Mouse (Mus musculus) MEL (cell line): ENCODE results near the gene Chst14. TPM values are rescaled to one million over a fixed set of nuclear protein-coding genes. Genes with fewer than 3 reads are reported as not detected.
A peak's percentile ranks its signal among the peaks of the same experiment; 100 is the strongest.

Source experiments
- DNase-seq: peaks from one replicate; pipeline ENCODE4 v3.0.0; 2011; ENCODE audit warnings: low read depth, low spot score
- H3K27ac ChIP-seq: 2 replicates; pipeline ENCODE4 v1.5.1; 2012; ENCODE audit warnings: low read depth, mild to moderate bottlenecking, control low read depth, low read length, moderate library complexity; ENCODE audit not compliant: control insufficient read depth
- H3K27me3 ChIP-seq, 2 experiments: fragments of 150-350 bp in 1 of 2; sonication (generic) in 1 of 2; 2 replicates each; pipeline ENCODE4 v1.6.1; 2012; ENCODE audit warnings: low read length in 2 of 2, mild to moderate bottlenecking in 2 of 2, improper control_type of control experiment in 1 of 2, moderate library complexity in 1 of 2; ENCODE audit not compliant: insufficient read depth in 2 of 2, control insufficient read depth in 1 of 2
- H3K36me3 ChIP-seq, 2 experiments: 2 replicates each; pipeline ENCODE4 v1.6.1; 2012 to 2014; ENCODE audit warnings: low read length in 2 of 2, improper control_type of control experiment in 1 of 2, inconsistent platforms in 1 of 2, mild to moderate bottlenecking in 1 of 2; ENCODE audit not compliant: insufficient read depth in 2 of 2, control insufficient read depth in 1 of 2
- H3K4me1 ChIP-seq, 2 experiments: fragments of 150-350 bp in 1 of 2; sonication (generic) in 1 of 2; 2 replicates each; pipeline ENCODE4 v1.6.1; 2012; ENCODE audit warnings: low read length in 2 of 2, improper control_type of control experiment in 1 of 2, mild to moderate bottlenecking in 1 of 2; ENCODE audit not compliant: insufficient read depth in 2 of 2, control insufficient read depth in 1 of 2
- H3K4me3 ChIP-seq, 2 experiments: fragments of 150-350 bp in 1 of 2; sonication (generic) in 1 of 2; 2 replicates each; pipeline ENCODE4 v1.5.1; 2012; ENCODE audit warnings: low read depth in 2 of 2, low read length in 2 of 2, mild to moderate bottlenecking in 2 of 2, moderate library complexity in 2 of 2, control low read depth in 1 of 2, improper control_type of control experiment in 1 of 2; ENCODE audit not compliant: control insufficient read depth in 1 of 2, insufficient read depth in 1 of 2
- H3K79me2 ChIP-seq: 2 replicates; pipeline ENCODE4 v1.6.1; 2012; ENCODE audit warnings: mild to moderate bottlenecking, low read length, moderate library complexity; ENCODE audit not compliant: control insufficient read depth, poor library complexity, insufficient read depth
- H3K9ac ChIP-seq: 2 replicates; pipeline ENCODE4 v1.6.1; 2012; ENCODE audit warnings: low read depth, mild to moderate bottlenecking, control low read depth, low read length, moderate library complexity; ENCODE audit not compliant: control insufficient read depth, poor library complexity, severe bottlenecking
- H3K9me3 ChIP-seq: fragments of 150-350 bp; sonication (generic); replicated peaks from 2 replicates; pipeline ENCODE4 v1.6.1; 2012; ENCODE audit warnings: mild to moderate bottlenecking, low read length, improper control_type of control experiment, moderate library complexity; ENCODE audit not compliant: insufficient read depth
- CTCF ChIP-seq, 3 experiments: IDR thresholded peaks in 2 of 3; conservative IDR thresholded peaks in 1 of 3; 2 replicates each; pipeline ENCODE4 v1.5.1; 2011 to 2012; ENCODE audit warnings: low read length in 3 of 3, low read depth in 2 of 3, mild to moderate bottlenecking in 2 of 3, improper control_type of control experiment in 1 of 3, inconsistent platforms in 1 of 3, mixed read lengths in 1 of 3, moderate library complexity in 1 of 3; ENCODE audit not compliant: control insufficient read depth in 1 of 3, insufficient read depth in 1 of 3, poor library complexity in 1 of 3, severe bottlenecking in 1 of 3
- ETS1 ChIP-seq: IDR thresholded peaks from 2 replicates; pipeline ENCODE4 v1.6.1; 2012; ENCODE audit warnings: low read depth, mild to moderate bottlenecking, inconsistent platforms, low read length, improper control_type of control experiment, moderate library complexity
- GABPA ChIP-seq: IDR thresholded peaks from 2 replicates; pipeline ENCODE4 v1.6.1; 2012; ENCODE audit warnings: low read depth, mild to moderate bottlenecking, inconsistent platforms, low read length, improper control_type of control experiment, moderate library complexity
- MAFK ChIP-seq: IDR thresholded peaks from 2 replicates; pipeline ENCODE4 v1.6.1; 2011; ENCODE audit warnings: low read depth, mild to moderate bottlenecking, low read length, improper control_type of control experiment, borderline replicate concordance
- MAX ChIP-seq: IDR thresholded peaks from 2 replicates; pipeline ENCODE4 v1.6.1; 2011; ENCODE audit warnings: low read length, improper control_type of control experiment
- MAZ ChIP-seq: IDR thresholded peaks from 2 replicates; pipeline ENCODE4 v1.6.1; 2012; ENCODE audit warnings: low read depth, mild to moderate bottlenecking, inconsistent platforms, low read length, improper control_type of control experiment
- MXI1 ChIP-seq: IDR thresholded peaks from 2 replicates; pipeline ENCODE4 v1.6.1; 2011; ENCODE audit warnings: mild to moderate bottlenecking, low read depth, low read length, improper control_type of control experiment
- NELFE ChIP-seq: IDR thresholded peaks from 2 replicates; pipeline ENCODE4 v1.6.1; 2011; ENCODE audit warnings: low read depth, low read length, improper control_type of control experiment
- POLR2AphosphoS5 ChIP-seq: IDR thresholded peaks from 2 replicates; pipeline ENCODE4 v1.6.1; 2012; ENCODE audit warnings: low read depth, borderline replicate concordance, mild to moderate bottlenecking, inconsistent platforms, low read length, moderate library complexity, mixed read lengths
- RAD21 ChIP-seq: IDR thresholded peaks from 2 replicates; pipeline ENCODE4 v1.6.1; 2011; ENCODE audit warnings: mild to moderate bottlenecking, low read depth, low read length, improper control_type of control experiment
- RCOR1 ChIP-seq: IDR thresholded peaks from 2 replicates; pipeline ENCODE4 v1.6.1; 2012; ENCODE audit warnings: low read depth, mild to moderate bottlenecking, inconsistent platforms, low read length, improper control_type of control experiment
- SIN3A ChIP-seq: IDR thresholded peaks from 2 replicates; pipeline ENCODE4 v1.6.1; 2012; ENCODE audit warnings: low read length, improper control_type of control experiment, inconsistent platforms
- SMC3 ChIP-seq: IDR thresholded peaks from 2 replicates; pipeline ENCODE4 v1.6.1; 2011; ENCODE audit warnings: low read depth, low read length, improper control_type of control experiment
- TAL1 ChIP-seq: IDR thresholded peaks from 2 replicates; pipeline ENCODE4 v1.6.1; 2012; ENCODE audit warnings: mild to moderate bottlenecking, inconsistent platforms, low read length, moderate library complexity, mixed read lengths
- TCF12 ChIP-seq: IDR thresholded peaks from 2 replicates; pipeline ENCODE4 v1.6.1; 2014; ENCODE audit warnings: low read depth, mild to moderate bottlenecking, inconsistent platforms, low read length, improper control_type of control experiment, moderate library complexity
- USF1 ChIP-seq: IDR thresholded peaks from 2 replicates; pipeline ENCODE4 v1.6.1; 2014; ENCODE audit warnings: low read depth, mild to moderate bottlenecking, inconsistent platforms, low read length, improper control_type of control experiment, moderate library complexity
- USF2 ChIP-seq, 2 experiments: IDR thresholded peaks; 2 replicates each; pipeline ENCODE4 v1.6.1; 2011 to 2012; ENCODE audit warnings: improper control_type of control experiment in 2 of 2, low read length in 2 of 2, borderline replicate concordance in 1 of 2, inconsistent platforms in 1 of 2, low read depth in 1 of 2, mild to moderate bottlenecking in 1 of 2; ENCODE audit not compliant: insufficient read depth in 1 of 2
- ZC3H11A ChIP-seq: IDR thresholded peaks from 2 replicates; pipeline ENCODE4 v1.6.1; 2012; ENCODE audit warnings: low read depth, mild to moderate bottlenecking, inconsistent platforms, low read length, improper control_type of control experiment
- polyA plus RNA-seq, 2 experiments: library from polyadenylated mRNA; stranded (reverse) in 1 of 2; unstranded in 1 of 2; fragments of >175 nt in 1 of 2; fragments of >200 nt in 1 of 2; gene quantifications; 2 replicates each; pipeline versions ENCODE4 v1.2.1 to v1.2.4; 2012; ENCODE audit warnings: low replicate concordance in 2 of 2, low read depth in 1 of 2; ENCODE audit not compliant: insufficient read length in 2 of 2, insufficient read depth in 1 of 2, missing spikeins in 1 of 2
- total RNA-seq: library from RNA; depleted of rRNA; stranded (reverse); fragments of 300-350 nt; gene quantifications from 2 replicates; pipeline ENCODE4 v1.2.3, GENCODE M21; 2012; rRNA removed

The Chst14 gene
- total and polyA plus RNA-seq, 3 experiments: 2.2 to 5.0 TPM; not detected in 1

- TF ChIP-seq ETS1 (no peak), USF1 (0 out of 2 replicates have a peak, but pooled peaks have one; percentile 26), SIN3A (0 out of 2 replicates have a peak, but pooled peaks have one; percentile 24), TAL1 (no peak), RCOR1 (no peak), TCF12 (no peak), MAFK (no peak), SMC3 (peak; percentile 43), POLR2AphosphoS5 (no peak), GABPA (no peak), RAD21 (peak; percentile 63), ZC3H11A (peak; percentile 29; the same call in 1 of the 2 replicates), MXI1 (no peak), MAX (peak; percentile 44; the same call in 1 of the 2 replicates), USF2 (IDR thresholded peaks at IDR 0.05; ENCODE audit: borderline replicate concordance in 1 of 2, insufficient read depth in 1 of 2, low read depth in 1 of 2, low read length in 2 of 2) (no peak), MAZ (no peak), CTCF (IDR thresholded peaks at IDR 0.05 in 2 of 3, conservative IDR thresholded peaks at IDR 0.05 in 1 of 3; ENCODE audit: control insufficient read depth in 1 of 3, insufficient read depth in 1 of 3, low read depth in 2 of 3, low read length in 3 of 3, poor library complexity in 1 of 3, severe bottlenecking in 1 of 3) (peak; percentile 38 to 61 (median 51)), NELFE (no peak)
- H3K4me3 ChIP-seq: no peak overlapping the region
- peaks cover 2% of the 10 kb centered on the region; the same call in 1 of the 2 replicates for H3K79me2 ChIP-seq
- H3K4me1 ChIP-seq: peaks cover 4 to 16% of the 10 kb centered on the region in 2 experiments
- no peak overlapping the region for H3K27ac ChIP-seq
- peaks cover 0 to 3% of the 10 kb centered on the region in 2 experiments; a peak in 1 of 4 replicates for H3K36me3 ChIP-seq
- H3K27me3 ChIP-seq: no peaks in the 10 kb centered on the region
- DNase-seq: peak; percentile 77
- no peaks in the 10 kb centered on the region for H3K9me3 ChIP-seq
- no peak overlapping the region for H3K9ac ChIP-seq
These were observed 51.8 kb downstream of the Chst14 start for GRCm38 (mm10) chr2:118978064-118978463.

Other genes with a start within 250 kb of the Chst14 start
- 0.08 and 0.10 TPM in 2 replicates for gene Ankrd63, start 222.5 kb upstream of the Chst14 start, total RNA-seq
- under 1 TPM in 1 of 2 experiments, not detected in 1; 0.53 TPM for gene Ankrd63, start 222.5 kb upstream of the Chst14 start, polyA plus RNA-seq
- gene Plcb2, start 198.1 kb upstream of the Chst14 start, total RNA-seq: 6.4 and 7.4 TPM in 2 replicates
- gene Plcb2, start 198.1 kb upstream of the Chst14 start, polyA plus RNA-seq: 10 to 100 TPM in 1 of 2 experiments, not detected in 1; 21.2 TPM
- gene Inafm2, start 180.7 kb upstream of the Chst14 start, total RNA-seq: 6.7 and 8.6 TPM in 2 replicates
- 10 to 100 TPM in 1 of 2 experiments, not detected in 1; 14.5 TPM for gene Inafm2, start 180.7 kb upstream of the Chst14 start, polyA plus RNA-seq
- gene Ccdc9b, start 163.8 kb upstream of the Chst14 start, total RNA-seq: 1.3 and 1.7 TPM in 2 replicates
- 1 to 10 TPM in 1 of 2 experiments, not detected in 1; 2.4 TPM for gene Ccdc9b, start 163.8 kb upstream of the Chst14 start, polyA plus RNA-seq
- gene Phgr1, start 153.7 kb upstream of the Chst14 start, total RNA-seq: not detected in 2 replicates
- not detected for gene Phgr1, start 153.7 kb upstream of the Chst14 start, polyA plus RNA-seq
- 0.15 and 0.29 TPM in 2 replicates for gene Disp2, start 146.8 kb upstream of the Chst14 start, total RNA-seq
- gene Disp2, start 146.8 kb upstream of the Chst14 start, polyA plus RNA-seq: under 1 TPM in 1 of 2 experiments, not detected in 1; 0.43 TPM
- gene Knstrn, start 112.5 kb upstream of the Chst14 start, total RNA-seq: 80.6 and 83.6 TPM in 2 replicates
- gene Knstrn, start 112.5 kb upstream of the Chst14 start, polyA plus RNA-seq: 100 to 1,000 TPM; 132 to 138 TPM
- 17.1 and 21.2 TPM in 2 replicates for gene Ivd, start 64.5 kb upstream of the Chst14 start, total RNA-seq
- 10 to 100 TPM in 1 of 2 experiments, not detected in 1; 33.4 TPM for gene Ivd, start 64.5 kb upstream of the Chst14 start, polyA plus RNA-seq
- 8.0 and 9.5 TPM in 2 replicates for gene Bahd1, start 26.1 kb upstream of the Chst14 start, total RNA-seq
- 10 to 100 TPM in 1 of 2 experiments, not detected in 1; 24.7 TPM for gene Bahd1, start 26.1 kb upstream of the Chst14 start, polyA plus RNA-seq
- gene Ccdc32, start 102.9 kb downstream of the Chst14 start, total RNA-seq: 14.8 and 18.7 TPM in 2 replicates
- 10 to 100 TPM in 1 of 2 experiments, not detected in 1; 15.0 TPM for gene Ccdc32, start 102.9 kb downstream of the Chst14 start, polyA plus RNA-seq
- 15.2 and 18.6 TPM in 2 replicates for gene Rpusd2, start 108.3 kb downstream of the Chst14 start, total RNA-seq
- gene Rpusd2, start 108.3 kb downstream of the Chst14 start, polyA plus RNA-seq: 10 to 100 TPM in 1 of 2 experiments, not detected in 1; 15.5 TPM
- gene Knl1, start 120.6 kb downstream of the Chst14 start, total RNA-seq: 23.2 and 31.7 TPM in 2 replicates
- gene Knl1, start 120.6 kb downstream of the Chst14 start, polyA plus RNA-seq: 100 to 1,000 TPM in 1 of 2 experiments, 10 to 100 TPM in 1; 18.6 to 160 TPM
- gene Rad51, start 186.3 kb downstream of the Chst14 start, total RNA-seq: 23.5 and 24.3 TPM in 2 replicates
- gene Rad51, start 186.3 kb downstream of the Chst14 start, polyA plus RNA-seq: 10 to 100 TPM in 1 of 2 experiments, not detected in 1; 51.8 TPM
- gene Rmdn3, start 230.5 kb downstream of the Chst14 start, total RNA-seq: 44.7 and 57.4 TPM in 2 replicates
- gene Rmdn3, start 230.5 kb downstream of the Chst14 start, polyA plus RNA-seq: 10 to 100 TPM in 1 of 2 experiments, not detected in 1; 52.5 TPM
- gene Gchfr, start 241.3 kb downstream of the Chst14 start, total RNA-seq: not detected in 2 replicates
- gene Gchfr, start 241.3 kb downstream of the Chst14 start, polyA plus RNA-seq: not detected
- gene Gm14137, start 248.0 kb downstream of the Chst14 start, total RNA-seq: 0.07 TPM in 1 of 2 replicates, not detected in the other
- gene Gm14137, start 248.0 kb downstream of the Chst14 start, polyA plus RNA-seq: under 1 TPM in 1 of 2 experiments, not detected in 1; 0.71 TPM